Comparison of ENCODE assay signal across 10 mouse cellular contexts in the genomic region with DNA sequence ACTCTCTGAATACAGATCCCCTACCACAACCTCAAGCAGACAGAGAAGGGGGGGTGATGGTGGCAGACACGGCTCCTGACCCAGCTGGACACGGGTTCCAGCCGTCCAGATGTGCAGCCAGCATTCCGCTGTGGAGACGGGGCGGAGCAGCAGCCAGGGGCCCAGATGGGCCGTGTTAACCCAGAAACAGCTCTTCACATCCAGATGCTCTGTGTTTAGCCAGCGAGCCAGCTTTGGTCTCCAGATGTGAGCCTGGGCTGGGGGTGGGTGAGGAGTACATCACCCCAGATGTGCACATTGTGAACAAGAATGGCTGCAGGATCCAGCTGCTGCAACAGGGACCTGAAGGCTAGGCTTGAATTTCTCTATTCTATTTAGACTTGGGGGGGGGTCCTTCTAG. TPM values are rescaled to one million over a fixed set of nuclear protein-coding genes. Genes with fewer than 3 reads are reported as not detected.
DNase-seq lines count a peak whose midpoint lies in the region; ATAC-seq and TF ChIP-seq lines count a peak whose summit lies in the region.
"Had no signal": no experiment of that assay in that cellular context is flagged by ENCODE, and none has a peak within 500 bp of the region (broad histone marks: within the 10 kb centered on the region; RNA-seq: fewer than 3 reads in every experiment).

No protein-coding gene starts in this region.

- no peak overlapping the region for H3K27ac ChIP-seq in hindbrain, embryonic 11.5 days (ENCODE audit: low read depth, low read length)
- no peak overlapping the region for H3K27ac ChIP-seq in hindbrain, postnatal 0 days
- H3K27ac ChIP-seq in heart, embryonic 15.5 days: no peak overlapping the region
- peak overlapping the region; percentile 72 for H3K27ac ChIP-seq in lung, embryonic 16.5 days (ENCODE audit: low read length)
- no peak overlapping the region for H3K27ac ChIP-seq in midbrain, embryonic 11.5 days (ENCODE audit: low read depth, low read length)
- H3K27ac ChIP-seq: liver, embryonic 15.5 days had no signal

- no peak for ATAC-seq in hindbrain, embryonic 11.5 days (ENCODE audit: low FRiP score)
- ATAC-seq in hindbrain, postnatal 0 days: no peak
- ATAC-seq in heart, embryonic 15.5 days (replicated peaks; ENCODE audit: insufficient number of reproducible peaks, insufficient read depth, low FRiP score, low read depth): 0 out of 2 replicates have a peak, but pooled peaks have one; percentile 5
- ATAC-seq in lung, embryonic 16.5 days (ENCODE audit: low read depth): peak; percentile 75
- ATAC-seq in midbrain, embryonic 11.5 days (ENCODE audit: low FRiP score): no peak
- ATAC-seq in inflammation-experienced regulatory T-cells, adult 6 months: no peak
- ATAC-seq: CD4-positive, CD25-positive, alpha-beta regulatory T cell, adult 4 months had no signal

- no peaks in the 10 kb centered on the region for H3K9me3 ChIP-seq in hindbrain, embryonic 11.5 days (ENCODE audit: control insufficient read depth, low read length)
- no peaks in the 10 kb centered on the region for H3K9me3 ChIP-seq in hindbrain, postnatal 0 days (ENCODE audit: low read length)
- H3K9me3 ChIP-seq in heart, embryonic 15.5 days (replicated peaks): no peaks in the 10 kb centered on the region
- H3K9me3 ChIP-seq in lung, embryonic 16.5 days (ENCODE audit: control insufficient read depth, low read length): no peaks in the 10 kb centered on the region
- no peaks in the 10 kb centered on the region for H3K9me3 ChIP-seq in midbrain, embryonic 11.5 days (ENCODE audit: control insufficient read depth, low read length)
- H3K9me3 ChIP-seq: liver, embryonic 15.5 days had no signal

- H3K36me3 ChIP-seq in hindbrain, embryonic 11.5 days (ENCODE audit: control insufficient read depth, insufficient read depth, low read length): no peaks in the 10 kb centered on the region
- no peaks in the 10 kb centered on the region for H3K36me3 ChIP-seq in hindbrain, postnatal 0 days (ENCODE audit: insufficient read depth, low read length)
- H3K36me3 ChIP-seq in heart, embryonic 15.5 days: no peaks in the 10 kb centered on the region
- H3K36me3 ChIP-seq in lung, embryonic 16.5 days (ENCODE audit: control insufficient read depth, insufficient read depth, low read length): no peaks in the 10 kb centered on the region
- H3K36me3 ChIP-seq in midbrain, embryonic 11.5 days (ENCODE audit: control insufficient read depth, insufficient read depth, low read length): no peaks in the 10 kb centered on the region
- H3K36me3 ChIP-seq: liver, embryonic 15.5 days had no signal

- TF ChIP-seq CTCF in hindbrain, postnatal 0 days (IDR thresholded peaks at IDR 0.05; ENCODE audit: low read depth): no peak

- H3K4me2 ChIP-seq in hindbrain, embryonic 11.5 days (replicated peaks; ENCODE audit: low read depth, low read length): no peak overlapping the region
- H3K4me2 ChIP-seq in hindbrain, postnatal 0 days (ENCODE audit: low read depth, low read length): no peak overlapping the region
- no peak overlapping the region for H3K4me2 ChIP-seq in heart, embryonic 15.5 days
- no peak overlapping the region for H3K4me2 ChIP-seq in lung, embryonic 16.5 days (ENCODE audit: low read depth, low read length)
- no peak overlapping the region for H3K4me2 ChIP-seq in midbrain, embryonic 11.5 days
- H3K4me2 ChIP-seq: liver, embryonic 15.5 days had no signal

- H3K27me3 ChIP-seq in hindbrain, embryonic 11.5 days (ENCODE audit: control insufficient read depth, insufficient read depth, low read length): no peaks in the 10 kb centered on the region
- no peaks in the 10 kb centered on the region for H3K27me3 ChIP-seq in hindbrain, postnatal 0 days (ENCODE audit: insufficient read depth, low read length)
- peaks cover 2% of the 10 kb centered on the region; the same call in 1 of the 2 replicates for H3K27me3 ChIP-seq in heart, embryonic 15.5 days
- no peaks in the 10 kb centered on the region for H3K27me3 ChIP-seq in lung, embryonic 16.5 days (ENCODE audit: control insufficient read depth, insufficient read depth, low read depth, low read length)
- no peaks in the 10 kb centered on the region for H3K27me3 ChIP-seq in midbrain, embryonic 11.5 days (ENCODE audit: control insufficient read depth, insufficient read depth, low read length)
- H3K27me3 ChIP-seq: liver, embryonic 15.5 days had no signal

- H3K9ac ChIP-seq in hindbrain, embryonic 11.5 days (ENCODE audit: low read depth, low read length): no peak overlapping the region
- H3K9ac ChIP-seq in hindbrain, postnatal 0 days (replicated peaks; ENCODE audit: low read length): no peak overlapping the region
- no peak overlapping the region for H3K9ac ChIP-seq in heart, embryonic 15.5 days
- H3K9ac ChIP-seq in lung, embryonic 16.5 days (ENCODE audit: low read length): no peak overlapping the region
- H3K9ac ChIP-seq in midbrain, embryonic 11.5 days (ENCODE audit: low read length): no peak overlapping the region
- H3K9ac ChIP-seq: liver, embryonic 15.5 days had no signal

- peak; percentile 24 for DNase-seq in hindbrain, embryonic 11.5 days (ENCODE audit: low spot score)
- no peak for DNase-seq in hindbrain, postnatal 0 days (ENCODE audit: low spot score)
- peak; percentile 77 for DNase-seq in embryo, embryonic 11 days
- no peak for DNase-seq in midbrain, embryonic 11.5 days (ENCODE audit: low spot score, missing footprints)
- no peak for DNase-seq in ovary, postnatal 14 days (ENCODE audit: low spot score)

- 68% methylated on average over 8 of the region's 8 CpGs for WGBS in hindbrain, embryonic 11.5 days
- WGBS in hindbrain, postnatal 0 days: 68% methylated on average over 8 of the region's 8 CpGs
- WGBS in heart, embryonic 15.5 days: 55% methylated on average over 8 of the region's 8 CpGs
- 43% methylated on average over 8 of the region's 8 CpGs for WGBS in lung, embryonic 16.5 days
- WGBS in midbrain, embryonic 11.5 days: 75% methylated on average over 8 of the region's 8 CpGs

- H3K4me3 ChIP-seq in hindbrain, embryonic 11.5 days (ENCODE audit: low read depth, low read length): no peak overlapping the region
- H3K4me3 ChIP-seq in hindbrain, postnatal 0 days (ENCODE audit: low read length): no peak overlapping the region
- no peak overlapping the region for H3K4me3 ChIP-seq in heart, embryonic 15.5 days
- H3K4me3 ChIP-seq in lung, embryonic 16.5 days (ENCODE audit: low read length): no peak overlapping the region
- H3K4me3 ChIP-seq in midbrain, embryonic 11.5 days (ENCODE audit: low read depth, low read length): no peak overlapping the region
- H3K4me3 ChIP-seq: liver, embryonic 15.5 days had no signal

- H3K4me1 ChIP-seq in hindbrain, embryonic 11.5 days (replicated peaks; ENCODE audit: control insufficient read depth, insufficient read depth, low read length): no peaks in the 10 kb centered on the region
- H3K4me1 ChIP-seq in hindbrain, postnatal 0 days (ENCODE audit: insufficient read depth, low read length): no peaks in the 10 kb centered on the region
- H3K4me1 ChIP-seq in heart, embryonic 15.5 days (replicated peaks): no peaks in the 10 kb centered on the region
- peaks cover 37% of the 10 kb centered on the region for H3K4me1 ChIP-seq in lung, embryonic 16.5 days (replicated peaks; ENCODE audit: control insufficient read depth, insufficient read depth, low read length)
- no peaks in the 10 kb centered on the region for H3K4me1 ChIP-seq in midbrain, embryonic 11.5 days (ENCODE audit: control insufficient read depth, insufficient read depth, low read length)
- H3K4me1 ChIP-seq: liver, embryonic 15.5 days had no signal

RNA-seq across cellular contexts. Expression of a gene that starts 11.2 kb away (rescaled TPM):
- polyA plus RNA-seq in hindbrain, embryonic 11.5 days (2014; fragmentation: Nextera tagmentation; extraction: Ambion mirVana): not detected in 2 replicates
- not detected in 2 replicates for total RNA-seq in hindbrain, postnatal 0 days (2014; rRNA removed)
- not detected in 2 replicates for polyA plus RNA-seq in hindbrain, postnatal 0 days (2015; fragmentation: Nextera tagmentation; extraction: Ambion mirVana)
- not detected in 2 replicates for polyA plus RNA-seq in heart, embryonic 15.5 days (2015; fragmentation: Nextera tagmentation; extraction: Ambion mirVana)
- polyA plus RNA-seq in lung, embryonic 16.5 days (2015; fragmentation: Nextera tagmentation; extraction: Ambion mirVana): not detected in 2 replicates
- not detected in 2 replicates for polyA plus RNA-seq in midbrain, embryonic 11.5 days (2014; fragmentation: Nextera tagmentation; extraction: Ambion mirVana)
- polyA plus RNA-seq in inflammation-experienced regulatory T-cells, adult 6 months (2017; shearing (Covaris generic)): not detected
- polyA plus RNA-seq: CD4-positive, CD25-positive, alpha-beta regulatory T cell, adult 4 months; liver, embryonic 15.5 days had no signal

RNA-seq across cellular contexts. Expression of a gene that starts 20.0 kb away (rescaled TPM):
- 3.1 and 4.1 TPM in 2 replicates for polyA plus RNA-seq in hindbrain, embryonic 11.5 days (2014; fragmentation: Nextera tagmentation; extraction: Ambion mirVana)
- total RNA-seq in hindbrain, postnatal 0 days (2014; rRNA removed): not detected in 2 replicates
- polyA plus RNA-seq in hindbrain, postnatal 0 days (2015; fragmentation: Nextera tagmentation; extraction: Ambion mirVana): not detected in 2 replicates
- polyA plus RNA-seq in heart, embryonic 15.5 days (2015; fragmentation: Nextera tagmentation; extraction: Ambion mirVana): 0.43 and 1.9 TPM in 2 replicates
- polyA plus RNA-seq in lung, embryonic 16.5 days (2015; fragmentation: Nextera tagmentation; extraction: Ambion mirVana): 0.75 and 3.3 TPM in 2 replicates
- polyA plus RNA-seq in midbrain, embryonic 11.5 days (2014; fragmentation: Nextera tagmentation; extraction: Ambion mirVana): 3.8 and 3.9 TPM in 2 replicates
- not detected for polyA plus RNA-seq in inflammation-experienced regulatory T-cells, adult 6 months (2017; shearing (Covaris generic))
- polyA plus RNA-seq: CD4-positive, CD25-positive, alpha-beta regulatory T cell, adult 4 months had no signal

RNA-seq across cellular contexts. Expression of a gene that starts 36.9 kb away (rescaled TPM):
- 8.3 and 8.6 TPM in 2 replicates for polyA plus RNA-seq in hindbrain, embryonic 11.5 days (2014; fragmentation: Nextera tagmentation; extraction: Ambion mirVana)
- total RNA-seq in hindbrain, postnatal 0 days (2014; rRNA removed): 8.1 and 10.9 TPM in 2 replicates
- 8.5 and 11.0 TPM in 2 replicates for polyA plus RNA-seq in hindbrain, postnatal 0 days (2015; fragmentation: Nextera tagmentation; extraction: Ambion mirVana)
- polyA plus RNA-seq in heart, embryonic 15.5 days (2015; fragmentation: Nextera tagmentation; extraction: Ambion mirVana): 6.6 and 11.7 TPM in 2 replicates
- polyA plus RNA-seq in lung, embryonic 16.5 days (2015; fragmentation: Nextera tagmentation; extraction: Ambion mirVana): 30.6 and 33.5 TPM in 2 replicates
- 9.1 and 9.2 TPM in 2 replicates for polyA plus RNA-seq in midbrain, embryonic 11.5 days (2014; fragmentation: Nextera tagmentation; extraction: Ambion mirVana)
- polyA plus RNA-seq in inflammation-experienced regulatory T-cells, adult 6 months (2017; shearing (Covaris generic)): 10 to 100 TPM in 2 of 3 experiments, 1 to 10 TPM in 1; 6.3 to 17.2 (median 12.0) TPM

RNA-seq across cellular contexts. Expression of a gene that starts 51.4 kb away (rescaled TPM):
- 7.8 and 10.2 TPM in 2 replicates for polyA plus RNA-seq in hindbrain, embryonic 11.5 days (2014; fragmentation: Nextera tagmentation; extraction: Ambion mirVana)
- total RNA-seq in hindbrain, postnatal 0 days (2014; rRNA removed): not detected in 2 replicates
- polyA plus RNA-seq in hindbrain, postnatal 0 days (2015; fragmentation: Nextera tagmentation; extraction: Ambion mirVana): not detected in 2 replicates
- polyA plus RNA-seq in heart, embryonic 15.5 days (2015; fragmentation: Nextera tagmentation; extraction: Ambion mirVana): 1.1 and 4.2 TPM in 2 replicates
- polyA plus RNA-seq in lung, embryonic 16.5 days (2015; fragmentation: Nextera tagmentation; extraction: Ambion mirVana): 33.0 and 33.1 TPM in 2 replicates
- 2.5 and 2.7 TPM in 2 replicates for polyA plus RNA-seq in midbrain, embryonic 11.5 days (2014; fragmentation: Nextera tagmentation; extraction: Ambion mirVana)
- polyA plus RNA-seq in inflammation-experienced regulatory T-cells, adult 6 months (2017; shearing (Covaris generic)): not detected

Comparison
In these comparisons a context has a peak if more than half of its experiments do, and no peak if none do; other contexts are left out.
1. DNase-seq: peak in hindbrain, embryonic 11.5 days (single experiment) and embryo, embryonic 11 days (single experiment); none in hindbrain, postnatal 0 days (single experiment), midbrain, embryonic 11.5 days (single experiment) and ovary, postnatal 14 days (single experiment).
2. ATAC-seq: peak in heart, embryonic 15.5 days (single experiment) and lung, embryonic 16.5 days (single experiment); none in hindbrain, embryonic 11.5 days (single experiment), hindbrain, postnatal 0 days (single experiment), midbrain, embryonic 11.5 days (single experiment) and inflammation-experienced regulatory T-cells, adult 6 months (single experiment).